Mouse (Mus musculus) kidney, postnatal 36 days (tissue): ENCODE results near the gene Ntrk2.

ENCODE experiments used
- DNase-seq, 2 experiments: peaks; one replicate each; pipeline ENCODE4 v3.0.0; 2021 to 2022; ENCODE audit warnings: mixed read lengths in 2 of 2

Ntrk2 gene

DNA sequence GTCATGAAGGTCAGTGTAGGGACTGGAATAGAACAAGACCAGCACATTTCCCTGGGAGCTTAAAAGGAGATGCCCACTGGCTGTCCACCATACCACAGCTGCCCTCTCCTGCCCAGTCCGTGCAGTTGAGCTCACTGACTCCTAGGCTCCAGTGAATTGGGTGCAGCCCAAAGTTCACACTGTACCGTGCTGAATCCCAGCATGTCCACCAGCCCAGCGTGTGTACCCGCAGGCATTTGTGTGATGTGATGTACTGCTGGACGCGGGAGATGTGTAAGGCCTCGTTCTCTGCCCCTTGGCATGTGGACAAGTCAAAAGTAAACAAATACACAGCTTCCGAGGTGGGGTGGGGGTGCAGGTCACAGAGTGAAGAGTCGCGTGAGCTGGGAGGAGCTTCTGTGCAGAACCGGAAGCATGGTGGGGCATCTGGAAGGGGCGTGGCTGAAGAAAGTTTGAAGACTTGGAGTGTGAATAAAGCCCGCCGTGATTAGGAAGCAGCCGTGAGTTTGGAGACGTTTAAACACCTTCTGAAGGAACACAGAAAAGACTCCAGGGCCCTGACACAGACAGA is 121.4 kb downstream of the Ntrk2 start:
- no peak for DNase-seq

GRCm38 (mm10) chr13:58928668-58929436 is 122.5 kb downstream of the Ntrk2 start:
- DNase-seq: no peak

GRCm38 (mm10) chr13:58930161-58930560 is 123.8 kb downstream of the Ntrk2 start:
- no peak for DNase-seq

DNA sequence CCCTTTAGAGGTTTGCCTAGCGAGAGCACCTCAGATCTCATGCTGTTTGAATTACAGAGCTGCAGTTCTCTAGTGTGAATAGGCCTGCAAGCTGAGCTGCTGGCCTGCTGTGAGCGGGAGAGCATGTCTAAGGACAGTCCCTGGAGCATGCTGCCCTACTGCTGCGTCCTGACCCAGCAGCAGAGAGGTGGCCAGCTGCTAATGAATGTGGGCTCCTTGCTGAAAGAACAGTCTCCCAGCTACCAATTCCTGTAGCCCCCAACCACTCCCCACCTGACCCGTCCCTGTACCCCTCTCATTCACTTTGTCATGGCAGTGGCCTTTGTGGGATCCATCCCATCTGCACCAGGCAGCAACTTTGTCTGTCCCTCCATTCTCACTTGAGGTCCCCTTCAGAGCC is 126.8 kb downstream of the Ntrk2 start:
- DNase-seq: no peak

DNA sequence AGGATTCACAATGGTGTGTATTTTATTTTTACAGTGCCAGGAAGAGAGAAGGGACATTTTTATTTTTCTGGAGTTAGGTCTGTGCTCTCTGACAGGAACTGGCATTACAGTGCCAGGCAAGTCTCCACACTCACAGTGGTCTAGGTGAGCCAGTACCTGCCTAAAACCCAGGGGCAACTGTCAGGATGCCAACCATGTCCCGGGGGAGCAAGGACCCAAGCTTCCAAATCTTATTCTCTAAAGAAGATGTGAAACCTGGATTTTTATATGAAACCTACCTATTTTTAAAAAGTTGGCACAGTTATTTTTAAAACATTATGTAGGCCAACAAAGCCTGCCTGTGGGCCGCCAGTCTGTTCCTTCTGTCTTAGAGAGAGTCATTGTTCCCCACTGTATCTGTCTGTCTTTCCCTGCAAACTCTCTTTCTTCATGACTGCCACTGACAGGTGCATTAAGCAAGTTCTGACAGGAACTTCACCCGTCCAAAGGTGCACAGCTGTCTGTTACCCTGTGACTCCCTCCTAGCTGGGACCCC is 128.3 kb downstream of the Ntrk2 start:
- DNase-seq: no peak

DNA sequence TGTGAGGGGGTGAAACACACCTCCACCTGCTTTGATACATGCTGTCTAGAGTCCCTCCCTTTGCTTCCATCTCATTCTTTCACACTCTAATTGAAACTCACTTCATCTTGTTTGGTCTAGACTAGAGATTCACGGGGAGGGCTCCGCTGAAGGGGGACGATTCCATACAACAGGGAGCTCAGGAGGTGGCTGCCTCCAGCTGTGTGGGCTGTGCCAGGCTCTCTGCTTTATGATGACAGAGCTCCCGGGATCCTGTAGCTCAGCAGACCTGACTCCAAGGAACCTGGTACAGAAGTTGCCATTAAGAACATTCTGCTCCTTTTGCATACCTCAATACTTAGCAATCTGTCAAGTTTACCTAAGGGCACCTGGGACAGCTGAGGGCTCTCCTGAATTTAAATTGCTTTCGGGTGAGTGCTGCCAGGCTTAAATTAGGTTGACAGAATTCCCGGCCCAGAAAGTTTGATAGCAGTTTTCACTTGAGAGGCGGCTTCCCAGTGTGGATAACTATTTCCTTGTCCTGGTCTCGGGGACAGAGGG is 129.7 kb downstream of the Ntrk2 start:
- DNase-seq: no peak

DNA sequence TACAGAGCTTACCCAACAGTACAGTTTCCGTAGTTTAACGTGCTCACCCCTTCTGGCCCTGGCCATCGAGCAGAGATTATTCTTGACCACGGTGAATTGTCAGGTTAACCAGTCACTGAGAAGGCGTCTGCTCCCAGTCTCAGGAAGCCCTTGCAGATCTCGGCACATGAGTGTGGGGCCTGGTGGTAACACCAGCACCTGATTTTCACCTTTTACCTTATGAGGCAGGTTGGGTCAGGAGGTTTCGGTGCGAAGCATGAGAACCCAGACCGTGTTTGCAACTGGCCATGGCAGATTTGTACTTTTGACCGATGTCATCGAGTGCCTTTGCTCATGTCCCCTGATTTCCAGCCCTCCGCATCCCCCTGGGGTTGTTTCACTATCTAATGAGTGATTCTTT is 131.5 kb downstream of the Ntrk2 start:
- no peak for DNase-seq

DNA sequence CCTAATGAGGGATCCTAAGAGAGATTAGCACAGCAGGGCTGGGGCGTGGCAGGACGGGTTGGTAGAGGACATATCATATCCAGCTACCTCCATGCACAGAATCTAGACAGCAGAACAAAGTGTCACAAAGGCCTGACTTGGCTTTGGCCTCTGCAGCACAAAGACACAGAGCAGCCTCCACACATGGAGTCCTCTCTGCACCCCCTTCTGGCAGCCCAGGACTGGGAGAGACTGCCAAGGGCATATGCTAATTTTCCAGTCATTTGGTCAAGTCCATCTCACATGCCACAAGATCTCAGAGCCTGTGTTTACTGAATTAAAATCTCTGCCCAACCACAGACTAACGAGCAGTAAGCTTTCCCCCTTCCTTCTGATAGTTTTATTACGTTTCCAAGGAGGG is 132.1 kb downstream of the Ntrk2 start:
- peak in 1 of 2 experiments; percentile 13 for DNase-seq

- no peak for DNase-seq
These were observed 133.8 kb downstream of the Ntrk2 start for GRCm38 (mm10) chr13:58940208-58940607.

DNA sequence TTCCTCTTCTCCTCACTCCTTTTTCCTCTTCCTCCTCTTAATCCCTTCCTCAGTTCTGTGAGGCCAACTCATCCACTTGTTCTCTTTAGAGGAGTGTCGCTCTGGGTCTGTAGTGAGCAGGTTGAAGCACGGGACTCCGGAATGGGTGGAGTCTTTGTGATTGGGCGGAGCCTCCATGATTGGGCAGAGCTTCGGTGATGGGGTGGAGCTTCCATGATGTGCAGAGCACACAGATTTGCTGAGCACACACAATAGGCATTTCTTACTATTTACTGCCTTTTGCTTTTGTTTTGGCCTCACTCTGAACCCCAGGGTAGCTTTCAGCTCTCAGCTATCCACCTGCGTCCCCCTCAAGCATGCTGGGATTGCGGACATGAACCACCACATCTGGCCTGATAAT is 134.4 kb downstream of the Ntrk2 start:
- DNase-seq: no peak

- no peak for DNase-seq
These were observed 139.4 kb downstream of the Ntrk2 start for GRCm38 (mm10) chr13:58945781-58946180.

GRCm38 (mm10) chr13:58946589-58946988 is 140.2 kb downstream of the Ntrk2 start:
- DNase-seq: no peak

GRCm38 (mm10) chr13:58947056-58947455 is 140.7 kb downstream of the Ntrk2 start:
- no peak for DNase-seq

- DNase-seq: no peak
These were observed 148.0 kb downstream of the Ntrk2 start for GRCm38 (mm10) chr13:58954331-58954730.

DNA sequence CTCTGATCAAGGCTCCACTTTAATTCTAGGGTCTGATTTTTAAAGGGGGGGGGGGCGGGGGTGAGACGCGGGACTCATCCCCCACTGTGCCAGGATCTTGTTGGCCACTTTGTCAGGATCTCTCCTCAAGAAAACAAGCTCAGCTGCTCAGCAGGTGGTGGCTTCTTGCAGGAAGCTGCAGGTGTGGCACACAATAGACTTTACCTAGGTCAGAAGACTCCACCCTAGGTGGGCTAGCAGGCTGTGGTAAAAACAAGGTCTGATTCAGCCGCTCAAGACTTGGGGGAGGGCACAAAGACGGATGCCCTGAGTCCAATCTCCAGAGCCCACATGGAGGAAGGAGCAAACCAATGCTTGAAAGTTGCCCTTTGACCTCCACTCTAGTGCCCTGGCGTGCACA is 148.4 kb downstream of the Ntrk2 start:
- DNase-seq: no peak

DNA sequence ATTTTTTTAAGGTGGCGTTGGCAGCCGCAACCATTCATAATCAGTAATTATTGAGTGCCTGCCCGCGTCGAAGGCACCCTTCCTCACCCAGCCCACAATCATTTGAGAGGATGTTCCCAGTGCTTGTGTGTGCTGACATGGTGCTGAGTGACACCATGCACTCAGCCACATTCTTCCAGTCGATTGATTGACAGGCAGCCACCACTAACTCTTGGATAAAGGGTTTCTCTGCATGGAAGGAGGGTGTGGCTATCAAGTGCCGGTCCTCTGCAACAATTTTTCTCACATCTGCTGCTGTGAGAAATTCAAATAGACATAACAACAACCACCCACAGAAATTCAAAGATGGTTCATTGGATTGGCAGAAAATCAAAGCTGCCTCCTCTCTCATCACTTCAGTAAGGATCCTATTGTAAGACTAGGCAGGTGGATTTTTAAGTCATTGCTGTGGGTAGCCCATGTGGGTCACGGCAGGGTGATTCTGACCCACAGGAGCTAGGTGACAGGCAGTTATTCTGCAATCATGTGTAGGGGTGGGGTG is 148.9 kb downstream of the Ntrk2 start:
- no peak for DNase-seq

DNA sequence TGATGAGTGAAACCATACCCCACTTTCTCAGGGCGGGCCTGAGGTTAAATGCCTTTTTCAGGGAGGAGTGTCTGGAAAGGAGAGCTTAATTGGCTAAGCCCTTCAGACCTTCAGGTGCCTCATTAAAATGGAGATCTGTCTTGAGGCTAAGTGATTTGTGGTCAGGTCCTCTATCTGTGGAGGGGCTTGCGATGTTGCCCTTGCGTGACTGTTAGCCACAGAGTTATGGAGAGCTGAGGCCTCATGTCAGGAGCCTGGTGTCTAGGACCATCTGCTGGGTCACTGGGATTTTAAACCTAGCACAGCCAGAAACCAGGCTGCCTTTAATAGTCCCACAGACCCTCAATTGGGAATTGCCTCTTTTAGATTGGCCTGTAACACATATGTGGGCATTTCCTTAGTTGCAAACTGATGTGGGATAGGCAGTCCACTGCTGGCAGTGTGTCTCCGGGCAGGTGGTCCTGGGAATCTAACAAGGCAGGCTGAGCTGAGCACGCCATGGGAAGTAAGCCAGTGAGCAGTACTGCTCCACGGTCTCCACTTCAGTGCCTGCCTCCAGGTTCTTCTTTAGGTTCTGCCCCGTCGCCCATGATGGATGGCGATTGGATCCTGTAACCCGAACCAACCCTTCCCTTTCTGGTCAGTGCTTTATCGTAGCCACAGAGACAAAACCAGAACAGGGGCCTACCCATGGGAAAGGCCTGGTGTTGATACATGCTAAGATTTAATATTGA is 152.0 kb downstream of the Ntrk2 start:
- DNase-seq: no peak

DNA sequence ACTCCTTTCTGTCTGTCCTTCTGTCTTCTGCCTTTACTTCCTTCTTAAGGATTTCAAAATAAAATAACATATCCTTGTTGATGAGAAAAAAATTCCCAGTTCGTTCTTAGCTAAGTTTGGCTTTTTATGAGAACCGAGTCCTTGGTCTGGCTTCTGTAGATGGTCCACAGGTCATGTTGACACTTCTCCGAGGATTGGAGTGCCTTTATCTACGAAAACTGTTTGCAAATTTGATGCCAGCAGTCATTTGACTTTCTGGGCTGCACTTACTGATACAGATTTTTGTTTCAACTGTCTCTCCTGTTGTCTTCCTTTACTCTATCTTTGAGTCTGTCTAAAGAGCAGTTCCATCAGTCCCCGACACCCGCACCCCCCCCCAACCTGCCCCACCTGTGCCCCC is 154.0 kb downstream of the Ntrk2 start:
- DNase-seq: no peak

- DNase-seq: no peak
These were observed 158.5 kb downstream of the Ntrk2 start for GRCm38 (mm10) chr13:58964701-58965359.

GRCm38 (mm10) chr13:58965826-58966225 is 159.5 kb downstream of the Ntrk2 start:
- no peak for DNase-seq

DNA sequence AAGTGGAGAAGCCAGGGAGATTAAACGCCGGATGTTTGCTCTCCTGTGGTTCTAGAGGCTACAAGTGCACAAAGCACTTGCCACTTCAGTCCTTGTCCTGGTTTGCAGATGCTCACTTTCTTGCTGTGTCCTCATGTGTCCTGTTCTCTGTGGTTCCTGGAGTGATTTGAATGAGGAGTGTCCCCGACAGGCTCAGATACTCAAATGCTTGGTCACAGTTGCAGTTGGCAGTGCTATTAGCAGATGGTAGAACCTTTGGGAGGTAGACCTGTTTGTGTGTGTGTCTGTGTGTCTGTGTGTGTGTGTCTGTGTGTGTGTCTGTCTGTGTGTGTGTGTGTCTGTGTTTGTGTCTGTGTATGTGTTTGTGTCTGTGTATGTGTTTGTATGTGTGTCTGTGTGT is 160.1 kb downstream of the Ntrk2 start:
- no peak for DNase-seq

DNA sequence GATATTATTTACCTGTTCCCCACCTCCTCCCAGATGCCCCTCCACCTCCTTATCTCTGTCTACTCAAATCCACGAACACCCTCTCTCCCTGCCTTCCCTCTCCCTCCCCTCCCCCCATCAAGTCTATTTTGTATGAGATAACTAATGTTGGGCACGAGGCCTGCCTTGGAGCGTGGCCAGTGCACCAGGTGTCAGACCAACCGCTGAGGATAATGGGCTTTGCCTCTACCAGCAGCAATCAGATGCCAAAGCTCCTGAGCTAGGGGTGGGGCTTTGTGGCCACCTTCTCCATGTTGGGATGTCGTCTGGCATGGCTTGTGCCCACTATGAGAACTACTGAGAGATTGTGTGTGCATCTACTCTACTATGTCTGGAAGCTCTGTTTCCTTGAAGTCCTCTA is 161.8 kb downstream of the Ntrk2 start:
- no peak for DNase-seq

- no peak for DNase-seq
These were observed 165.1 kb downstream of the Ntrk2 start for GRCm38 (mm10) chr13:58971449-58971903.
